Mouse (Mus musculus) liver, postnatal 0 days (tissue): Measurements from ENCODE around the gene Fggy. TPM values are rescaled to one million over a fixed set of nuclear protein-coding genes. Genes with fewer than 3 reads are reported as not detected.
A peak's percentile ranks its signal among the peaks of the same experiment; 100 is the strongest.

Experiments used
- ATAC-seq: fragments of 200-750 bp; cut with Nextera tagmentation; 2 replicates; pipeline ENCODE4 v1.8.0; 2017; ENCODE audit warnings: mild to moderate bottlenecking, moderate library complexity
- DNase-seq: peaks from one replicate; pipeline ENCODE4 v3.0.0-alpha.2; 2016
- H3K27ac ChIP-seq: fragments of 300-500 bp; sonication (generic); 2 replicates; pipeline ENCODE4 v1.5.1; 2014; ENCODE audit warnings: antibody characterized with exemption, moderate library complexity, mild to moderate bottlenecking, low read depth
- H3K27me3 ChIP-seq: fragments of 300-500 bp; sonication (generic); 2 replicates; pipeline ENCODE4 v1.6.1; 2014; ENCODE audit warnings: low read length, control low read depth, mixed read lengths; ENCODE audit not compliant: insufficient read depth
- H3K36me3 ChIP-seq: fragments of 300-500 bp; sonication (generic); replicated peaks from 2 replicates; pipeline ENCODE4 v1.6.1; 2014; ENCODE audit warnings: mild to moderate bottlenecking, control low read depth, low read length, moderate library complexity, mixed read lengths; ENCODE audit not compliant: insufficient read depth
- H3K4me1 ChIP-seq: fragments of 300-500 bp; sonication (generic); 2 replicates; pipeline ENCODE4 v1.6.1; 2014; ENCODE audit warnings: antibody characterized with exemption, mild to moderate bottlenecking, control low read depth; ENCODE audit not compliant: insufficient read depth
- H3K4me2 ChIP-seq: fragments of 300-500 bp; sonication (generic); 2 replicates; pipeline ENCODE4 v1.6.1; 2014; ENCODE audit warnings: low read depth, mild to moderate bottlenecking, low read length, moderate library complexity, mixed read lengths
- H3K4me3 ChIP-seq: fragments of 300-500 bp; sonication (generic); 2 replicates; pipeline ENCODE4 v1.5.1; 2014; ENCODE audit warnings: low read depth, low read length
- H3K9ac ChIP-seq: fragments of 300-500 bp; sonication (generic); replicated peaks from 2 replicates; pipeline ENCODE4 v1.6.1; 2014; ENCODE audit warnings: mild to moderate bottlenecking, moderate library complexity
- H3K9me3 ChIP-seq: fragments of 300-500 bp; sonication (generic); 2 replicates; pipeline ENCODE4 v1.6.1; 2016; ENCODE audit warnings: mild to moderate bottlenecking, control low read depth, low read length, mixed read lengths
- CTCF ChIP-seq: sonication (generic); IDR thresholded peaks from 2 replicates; pipeline ENCODE4 v1.5.1; 2016; ENCODE audit warnings: antibody characterized with exemption, low read depth
- EP300 ChIP-seq: IDR thresholded peaks from 2 replicates; pipeline ENCODE4 v1.6.1; 2016; ENCODE audit warnings: antibody characterized with exemption, low read depth, mild to moderate bottlenecking
- WGBS: fragments of 180-500 bp; shearing (Covaris S2); extraction: QIAGEN DNeasy Blood & Tissue Kit; methylation state at CpG from one replicate; pipeline ENCODE4 v1.1.7; 2014; ENCODE audit not compliant: insufficient replicate concordance; 5-methylcytosine and 5-hydroxymethylcytosine counted together
- polyA plus RNA-seq: library from polyadenylated mRNA; unstranded; fragments of >200 nt; fragmentation: Nextera tagmentation; extraction: Ambion mirVana; gene quantifications from 2 replicates; pipeline ENCODE4 v1.2.1, GENCODE M21; 2015

Gene Fggy
- polyA plus RNA-seq, 1 experiment from 2014 or later = 45.4 TPM

GRCm38 (mm10) chr4:95723615-95724014, 166.3 kb downstream of the Fggy start:
- ATAC-seq (no peak), DNase-seq (no peak)
- Histone ChIP-seq H3K36me3 (no peaks in the 10 kb centered on the region), H3K27ac (no peak overlapping the region), H3K9me3 (no peaks in the 10 kb centered on the region), H3K9ac (no peak overlapping the region), H3K4me1 (no peaks in the 10 kb centered on the region), H3K27me3 (no peaks in the 10 kb centered on the region), H3K4me3 (no peak overlapping the region), H3K4me2 (no peak overlapping the region)
- no peak for TF ChIP-seq EP300
- TF ChIP-seq CTCF = peak; percentile 29; the same call in 1 of the 2 replicates

DNA sequence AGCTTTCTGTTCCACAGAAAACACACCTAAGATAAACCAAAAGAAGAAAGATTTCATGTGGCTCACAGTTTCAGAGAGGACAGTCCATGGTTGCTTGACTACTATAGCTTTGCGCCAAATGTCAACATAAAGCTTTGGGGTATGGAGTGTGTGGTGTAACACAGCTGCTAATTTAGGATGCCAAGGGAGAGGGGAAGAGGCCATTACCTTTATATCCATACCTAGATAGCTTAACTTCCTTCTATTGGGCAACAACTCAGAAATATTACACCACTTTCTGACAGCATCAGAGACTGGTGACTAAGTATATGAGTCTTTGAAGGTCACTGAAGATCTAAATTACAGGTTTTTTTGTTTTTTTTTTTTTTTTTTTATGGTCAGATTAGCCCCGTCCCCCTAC, 169.1 kb downstream of the Fggy start:
- peaks cover 7% of the 10 kb centered on the region; the same call in 1 of the 2 replicates for H3K4me1 ChIP-seq
- no peak for ATAC-seq
- no peaks in the 10 kb centered on the region for H3K36me3 ChIP-seq
- H3K27me3 ChIP-seq = no peaks in the 10 kb centered on the region
- no peak for TF ChIP-seq CTCF
- TF ChIP-seq EP300 = no peak
- H3K9me3 ChIP-seq = no peaks in the 10 kb centered on the region
- no peak overlapping the region for H3K9ac ChIP-seq
- WGBS = 84% methylated on average over 2 of the region's 2 CpGs
- no peak overlapping the region for H3K4me2 ChIP-seq
- DNase-seq = no peak
- H3K27ac ChIP-seq = no peak overlapping the region
- H3K4me3 ChIP-seq = no peak overlapping the region

DNA sequence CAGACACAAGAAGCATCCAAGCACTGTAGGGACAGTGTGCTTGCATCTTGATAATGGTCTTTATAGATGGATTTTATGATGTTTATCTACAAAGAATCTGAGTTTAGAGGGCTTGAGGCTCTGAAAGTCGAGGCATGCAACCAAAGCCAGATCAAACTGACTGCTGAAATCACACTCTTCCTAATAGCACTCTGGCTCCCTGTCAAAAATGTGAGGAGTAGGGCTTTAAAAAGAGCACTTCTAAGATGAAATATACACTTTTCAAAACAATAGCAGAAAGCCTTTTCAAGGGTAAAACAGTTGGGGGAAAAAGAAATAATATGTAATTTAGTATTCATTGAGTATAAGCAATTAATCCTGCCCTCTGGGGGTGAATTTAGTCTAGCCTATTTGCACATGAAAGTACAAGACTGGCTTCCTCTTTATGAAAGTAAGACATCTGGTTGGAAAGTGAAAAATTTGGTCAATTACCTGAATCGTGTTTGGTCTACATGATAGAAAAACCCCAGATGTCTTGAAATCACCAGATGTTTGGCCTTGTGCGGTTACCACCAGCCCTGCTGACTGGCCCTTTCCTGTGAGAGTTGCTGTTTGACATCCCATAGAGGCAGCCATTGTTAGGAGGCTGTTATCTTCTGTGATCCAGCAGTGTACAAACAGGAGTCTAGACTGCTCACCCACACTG, 172.0 kb downstream of the Fggy start:
- no peaks in the 10 kb centered on the region for H3K27me3 ChIP-seq
- TF ChIP-seq EP300 = no peak
- TF ChIP-seq CTCF = no peak
- no peak overlapping the region for H3K4me3 ChIP-seq
- no peaks in the 10 kb centered on the region for H3K36me3 ChIP-seq
- DNase-seq (no peak), ATAC-seq (no peak)
- H3K4me1 ChIP-seq = peaks cover 18% of the 10 kb centered on the region
- H3K9ac ChIP-seq = no peak overlapping the region
- H3K27ac ChIP-seq = no peak overlapping the region
- no peaks in the 10 kb centered on the region for H3K9me3 ChIP-seq
- no peak overlapping the region for H3K4me2 ChIP-seq
- 46% methylated on average over 3 of the region's 3 CpGs for WGBS

- Histone ChIP-seq H3K27me3 (no peaks in the 10 kb centered on the region), H3K9ac (no peak overlapping the region), H3K27ac (peak overlapping the region; percentile 44; the same call in 1 of the 2 replicates), H3K4me2 (no peak overlapping the region), H3K9me3 (no peaks in the 10 kb centered on the region), H3K4me3 (no peak overlapping the region), H3K36me3 (no peaks in the 10 kb centered on the region), H3K4me1 (peaks cover 22% of the 10 kb centered on the region)
- TF ChIP-seq CTCF (no peak), EP300 (no peak)
- ATAC-seq (peak; percentile 86), DNase-seq (no peak)
- 72% methylated on average over 2 of the region's 2 CpGs for WGBS
These were observed 173.8 kb downstream of the Fggy start for GRCm38 (mm10) chr4:95731110-95731509.

DNA sequence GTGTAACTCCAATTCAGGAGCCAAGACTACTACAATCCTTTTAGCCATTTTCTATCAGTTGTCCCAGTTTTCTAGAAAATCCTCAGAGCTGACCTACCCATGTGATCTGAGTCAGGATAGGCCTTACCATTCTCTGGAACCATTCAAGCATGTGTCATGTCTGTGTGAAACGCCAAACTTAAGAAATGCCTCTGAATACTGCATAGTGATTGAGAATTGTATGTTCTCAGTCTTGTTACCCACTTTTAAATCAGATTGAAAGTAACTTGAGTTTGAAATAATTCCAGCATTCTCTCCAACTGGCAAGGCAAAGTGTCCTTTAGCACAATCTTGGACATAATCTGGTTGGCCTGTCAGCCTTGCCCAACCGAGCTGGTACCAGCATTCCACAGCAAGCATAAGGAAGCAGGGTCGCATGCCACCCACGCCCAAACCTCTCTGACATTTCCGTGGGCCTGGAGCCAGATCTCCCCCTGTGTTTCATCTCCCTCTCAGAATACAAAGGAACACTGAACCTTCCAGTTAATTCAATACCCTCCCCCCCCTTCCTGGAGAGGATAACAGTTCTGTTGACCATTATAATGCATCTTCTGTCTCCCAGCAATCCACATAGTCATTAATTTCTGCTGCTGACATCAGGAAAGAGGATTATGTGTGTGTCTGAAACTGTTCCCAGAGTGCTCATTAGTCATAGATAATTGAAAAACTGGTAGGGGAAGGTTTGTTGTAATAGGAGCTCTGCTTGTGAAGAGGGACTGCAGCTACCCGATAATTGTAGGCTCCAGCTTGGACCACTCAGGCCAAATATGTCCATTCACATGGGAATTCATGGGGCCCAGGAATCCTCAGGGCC, 176.3 kb downstream of the Fggy start:
- no peak for ATAC-seq
- 62% methylated on average over 6 of the region's 6 CpGs for WGBS
- TF ChIP-seq EP300 (no peak), CTCF (no peak)

DNA sequence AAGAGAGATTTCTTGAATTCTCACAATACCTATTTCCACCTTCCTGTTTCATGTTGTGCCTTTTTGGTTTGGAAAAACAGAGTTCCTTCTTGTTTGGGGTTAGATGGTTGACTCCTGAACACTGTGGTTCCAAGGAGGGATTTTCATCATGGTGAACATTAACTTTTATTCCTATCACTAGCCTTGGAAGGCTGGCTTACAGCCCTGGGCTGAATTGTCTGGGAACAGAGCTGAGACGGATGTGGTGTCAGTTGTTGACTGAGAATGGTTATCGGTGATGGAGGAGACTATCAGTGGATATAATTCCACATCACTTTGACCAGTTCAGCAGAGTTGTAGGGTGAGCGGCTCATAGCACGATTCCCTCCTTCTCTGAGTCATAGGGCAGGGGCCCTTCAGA, 178.7 kb downstream of the Fggy start:
- no peaks in the 10 kb centered on the region for H3K27me3 ChIP-seq
- H3K9ac ChIP-seq = no peak overlapping the region
- no peak overlapping the region for H3K27ac ChIP-seq
- H3K4me1 ChIP-seq = peaks cover 32% of the 10 kb centered on the region
- no peaks in the 10 kb centered on the region for H3K9me3 ChIP-seq
- ATAC-seq = no peak
- H3K36me3 ChIP-seq = no peaks in the 10 kb centered on the region
- no peak for DNase-seq
- WGBS = 86% methylated on average over 4 of the region's 4 CpGs
- no peak overlapping the region for H3K4me3 ChIP-seq
- no peak overlapping the region for H3K4me2 ChIP-seq
- TF ChIP-seq CTCF (no peak), EP300 (no peak)

More for the DNA sequence above, 176.3 kb downstream of the Fggy start:
- Histone ChIP-seq H3K9me3 (no peaks in the 10 kb centered on the region), H3K9ac (no peak overlapping the region), H3K27me3 (no peaks in the 10 kb centered on the region), H3K4me2 (no peak overlapping the region), H3K36me3 (no peaks in the 10 kb centered on the region), H3K27ac (no peak overlapping the region), H3K4me3 (no peak overlapping the region), H3K4me1 (peaks cover 33% of the 10 kb centered on the region)
- DNase-seq = no peak
